Mouse (Mus musculus) testis, adult 2 months (tissue): ENCODE results near the gene Glrx3. TPM values are rescaled to one million over a fixed set of nuclear protein-coding genes. Genes with fewer than 3 reads are reported as not detected.
A peak's percentile ranks its signal among the peaks of the same experiment; 100 is the strongest.

ENCODE experiments used
- H3K27ac ChIP-seq: fragments of 200-500 bp; 2 replicates; pipeline ENCODE4 v1.5.1; 2012; ENCODE audit warnings: low read depth, low read length; ENCODE audit not compliant: control insufficient read depth, insufficient read depth
- H3K27me3 ChIP-seq: fragments of 200-500 bp; 2 replicates; pipeline ENCODE4 v1.6.1; 2012; ENCODE audit warnings: mild to moderate bottlenecking, low read length, moderate library complexity; ENCODE audit not compliant: control insufficient read depth, insufficient read depth
- H3K36me3 ChIP-seq: fragments of 200-500 bp; 2 replicates; pipeline ENCODE4 v1.6.1; 2012; ENCODE audit warnings: mild to moderate bottlenecking, low read length; ENCODE audit not compliant: control insufficient read depth, insufficient read depth
- H3K4me1 ChIP-seq: fragments of 200-500 bp; 2 replicates; pipeline ENCODE4 v1.6.1; 2012; ENCODE audit warnings: low read length; ENCODE audit not compliant: control insufficient read depth, insufficient read depth
- H3K4me3 ChIP-seq: fragments of 200-500 bp; 2 replicates; pipeline ENCODE4 v1.5.1; 2012; ENCODE audit warnings: low read depth, mild to moderate bottlenecking, low read length, moderate library complexity, mixed read lengths; ENCODE audit not compliant: control insufficient read depth
- CTCF ChIP-seq: fragments of 200-500 bp; IDR thresholded peaks from 2 replicates; pipeline ENCODE4 v1.5.1; 2012; ENCODE audit warnings: low read depth, mild to moderate bottlenecking, inconsistent platforms, low read length, moderate library complexity; ENCODE audit not compliant: control insufficient read depth, insufficient read depth, insufficient replicate concordance
- POLR2A ChIP-seq: fragments of 200-500 bp; IDR thresholded peaks from 2 replicates; pipeline ENCODE4 v1.6.1; 2012; ENCODE audit warnings: low read depth, mild to moderate bottlenecking, inconsistent platforms, low read length, moderate library complexity; ENCODE audit not compliant: control insufficient read depth
- polyA plus RNA-seq: library from polyadenylated mRNA; depleted of rRNA; stranded (reverse); fragments of >200 nt; gene quantifications from 2 replicates; pipeline ENCODE4 v1.2.3, GENCODE M21; 2012; rRNA removed

Gene Glrx3
- polyA plus RNA-seq = 378 and 425 TPM in 2 replicates

GRCm38 (mm10) chr7:137437440-137438178 is at the start of gene Glrx3:
Gene Glrx3 (plus strand): TSS chr7:137437614.
- Histone ChIP-seq H3K36me3 (no peaks in the 10 kb centered on the region), H3K27ac (peak within 1 kb of the TSS; percentile 81), H3K4me1 (peaks cover 9% of the 10 kb centered on the region), H3K27me3 (no peaks in the 10 kb centered on the region), H3K4me3 (peak within 1 kb of the TSS; percentile 98)
- TF ChIP-seq CTCF (no peak), POLR2A (peak; percentile 81)

GRCm38 (mm10) chr7:137387863-137388262 is 49.6 kb upstream of the Glrx3 start:
- Histone ChIP-seq H3K4me3 (no peak overlapping the region), H3K4me1 (no peaks in the 10 kb centered on the region), H3K36me3 (no peaks in the 10 kb centered on the region), H3K27ac (no peak overlapping the region), H3K27me3 (no peaks in the 10 kb centered on the region)
- no peak for TF ChIP-seq POLR2A
- no peak for TF ChIP-seq CTCF

- H3K4me3 ChIP-seq = no peak overlapping the region
- TF ChIP-seq POLR2A = no peak
These were observed 42.0 kb upstream of the Glrx3 start for GRCm38 (mm10) chr7:137395421-137395820.

GRCm38 (mm10) chr7:137397361-137397910 is 40.0 kb upstream of the Glrx3 start:
- no peaks in the 10 kb centered on the region for H3K27me3 ChIP-seq
- no peaks in the 10 kb centered on the region for H3K36me3 ChIP-seq
- H3K4me1 ChIP-seq = no peaks in the 10 kb centered on the region
- no peak overlapping the region for H3K4me3 ChIP-seq
- no peak overlapping the region for H3K27ac ChIP-seq
- TF ChIP-seq POLR2A = no peak
- TF ChIP-seq CTCF = no peak

More at GRCm38 (mm10) chr7:137395421-137395820, 42.0 kb upstream of the Glrx3 start:
- Histone ChIP-seq H3K27me3 (no peaks in the 10 kb centered on the region), H3K36me3 (no peaks in the 10 kb centered on the region), H3K27ac (no peak overlapping the region), H3K4me1 (no peaks in the 10 kb centered on the region)

GRCm38 (mm10) chr7:137398973-137399372 is 38.4 kb upstream of the Glrx3 start:
- Histone ChIP-seq H3K36me3 (no peaks in the 10 kb centered on the region), H3K4me1 (no peaks in the 10 kb centered on the region)

GRCm38 (mm10) chr7:137404146-137404545 is 33.3 kb upstream of the Glrx3 start:
- H3K4me3 ChIP-seq = no peak overlapping the region
- no peak for TF ChIP-seq POLR2A
- TF ChIP-seq CTCF = no peak
- no peaks in the 10 kb centered on the region for H3K4me1 ChIP-seq
- H3K36me3 ChIP-seq = no peaks in the 10 kb centered on the region
- H3K27me3 ChIP-seq = no peaks in the 10 kb centered on the region
- H3K27ac ChIP-seq = no peak overlapping the region; the same call in 1 of the 2 replicates

More at GRCm38 (mm10) chr7:137398973-137399372, 38.4 kb upstream of the Glrx3 start:
- H3K27me3 ChIP-seq = no peaks in the 10 kb centered on the region
- no peak for TF ChIP-seq POLR2A
- no peak for TF ChIP-seq CTCF
- no peak overlapping the region for H3K4me3 ChIP-seq
- H3K27ac ChIP-seq = no peak overlapping the region

- H3K27ac ChIP-seq = no peak overlapping the region
- no peaks in the 10 kb centered on the region for H3K36me3 ChIP-seq
- H3K4me3 ChIP-seq = no peak overlapping the region
- no peaks in the 10 kb centered on the region for H3K27me3 ChIP-seq
- peaks cover 8% of the 10 kb centered on the region for H3K4me1 ChIP-seq
- TF ChIP-seq POLR2A (no peak), CTCF (no peak)
These were observed 29.9 kb upstream of the Glrx3 start for GRCm38 (mm10) chr7:137407428-137408058.
